Mouse (Mus musculus): ENCODE results near the gene Chst11.

Chst11 gene

DNA sequence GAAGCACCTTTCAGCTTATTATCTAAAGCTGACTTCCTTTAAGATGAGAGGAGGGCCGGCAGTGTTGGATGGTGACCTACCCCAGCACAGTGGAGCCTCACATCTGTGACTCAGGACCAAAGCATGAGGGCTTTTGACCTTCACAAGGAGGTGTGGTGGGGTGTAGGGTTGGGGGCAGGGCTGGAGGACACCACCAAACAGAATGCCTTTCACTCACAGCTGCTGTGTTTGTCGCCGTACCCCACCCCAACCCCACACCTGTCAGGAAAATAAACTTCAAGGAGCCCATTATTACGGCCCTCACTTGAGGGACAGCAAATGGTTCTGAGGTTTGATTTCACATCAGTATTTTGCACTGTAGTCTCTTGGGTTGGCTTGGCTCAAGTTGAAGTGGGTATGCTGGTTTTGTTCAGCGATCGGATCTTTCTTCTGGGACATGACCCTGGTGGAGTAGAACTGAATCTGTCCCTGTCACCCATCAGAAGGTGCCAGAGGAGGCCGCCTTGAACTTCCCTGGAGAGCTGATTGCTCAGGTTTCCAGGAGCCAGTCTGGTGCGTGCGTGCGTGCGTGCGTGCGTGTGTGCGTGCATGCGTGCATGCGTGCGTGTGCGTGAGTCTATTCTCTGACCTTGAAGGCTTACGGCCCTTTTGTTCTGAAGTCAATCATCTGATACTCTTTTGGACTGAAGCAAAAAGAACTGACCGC, 51.2 kb downstream of the Chst11 start:
- DNase-seq (ENCODE audit: low spot score), result no peak

DNA sequence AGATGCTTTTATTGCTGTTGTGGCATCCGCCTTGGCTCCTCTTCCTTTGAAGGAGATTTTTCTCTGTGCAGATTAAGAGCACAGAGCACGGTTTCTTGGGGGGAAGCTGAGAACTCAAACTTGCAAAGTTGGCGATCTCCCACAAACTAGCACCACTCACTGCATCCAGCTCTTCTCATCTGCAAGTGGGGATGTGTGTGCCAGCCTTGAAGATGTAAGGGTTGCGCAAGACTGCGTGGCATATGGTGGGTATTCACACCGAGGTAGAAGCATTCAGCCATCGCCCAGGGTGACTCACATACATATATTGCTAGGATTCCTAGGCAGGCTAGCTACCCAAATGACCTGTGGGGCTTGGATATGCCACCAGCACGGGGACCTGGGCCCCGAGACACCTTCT, 52.9 kb downstream of the Chst11 start:
- DNase-seq (ENCODE audit: low spot score), result no peak

DNA sequence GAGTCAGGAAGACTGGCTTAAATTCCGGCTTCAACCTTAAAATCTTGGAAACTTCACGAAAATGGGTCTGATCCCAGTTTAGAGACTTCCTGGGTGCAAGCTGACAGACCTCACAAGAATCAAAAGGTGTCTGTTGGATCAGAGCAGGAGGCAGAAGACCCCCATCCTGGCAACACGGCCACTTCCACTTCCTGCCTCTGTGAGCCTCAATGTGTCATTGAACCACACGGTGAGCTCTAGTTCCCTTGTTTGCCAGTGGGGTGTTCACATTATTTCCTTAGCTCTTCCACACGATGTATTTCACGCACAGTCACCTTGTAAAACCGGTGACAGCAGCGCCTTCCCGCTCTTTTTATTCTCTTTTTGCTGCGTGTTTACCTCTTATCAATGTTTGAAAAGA, 54.1 kb downstream of the Chst11 start:
- DNase-seq (ENCODE audit: low spot score), result no peak

DNA sequence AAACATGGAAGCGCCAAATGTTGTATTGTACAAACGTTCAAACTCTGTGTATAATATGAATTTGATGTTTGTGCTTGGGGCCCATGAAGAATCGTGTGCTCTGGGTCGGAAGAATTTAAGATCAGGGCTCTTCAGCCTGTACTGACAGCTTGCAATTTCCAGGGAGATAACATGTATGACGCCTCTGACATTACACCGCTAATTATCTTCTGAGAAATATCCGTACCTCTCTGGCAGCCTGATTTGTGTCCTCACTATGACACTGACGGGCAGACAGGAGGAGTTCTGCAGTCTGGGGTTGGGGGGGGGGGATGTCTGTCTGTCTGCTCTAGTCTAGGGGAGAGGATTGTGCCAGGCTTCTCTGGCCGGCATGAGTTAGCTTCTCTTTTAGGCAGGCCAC, 56.6 kb downstream of the Chst11 start:
- DNase-seq (ENCODE audit: low spot score), result no peak

- DNase-seq (ENCODE audit: low spot score), result no peak
Observed at GRCm38 (mm10) chr10:83042613-83043477, 57.5 kb downstream of the Chst11 start.

DNA sequence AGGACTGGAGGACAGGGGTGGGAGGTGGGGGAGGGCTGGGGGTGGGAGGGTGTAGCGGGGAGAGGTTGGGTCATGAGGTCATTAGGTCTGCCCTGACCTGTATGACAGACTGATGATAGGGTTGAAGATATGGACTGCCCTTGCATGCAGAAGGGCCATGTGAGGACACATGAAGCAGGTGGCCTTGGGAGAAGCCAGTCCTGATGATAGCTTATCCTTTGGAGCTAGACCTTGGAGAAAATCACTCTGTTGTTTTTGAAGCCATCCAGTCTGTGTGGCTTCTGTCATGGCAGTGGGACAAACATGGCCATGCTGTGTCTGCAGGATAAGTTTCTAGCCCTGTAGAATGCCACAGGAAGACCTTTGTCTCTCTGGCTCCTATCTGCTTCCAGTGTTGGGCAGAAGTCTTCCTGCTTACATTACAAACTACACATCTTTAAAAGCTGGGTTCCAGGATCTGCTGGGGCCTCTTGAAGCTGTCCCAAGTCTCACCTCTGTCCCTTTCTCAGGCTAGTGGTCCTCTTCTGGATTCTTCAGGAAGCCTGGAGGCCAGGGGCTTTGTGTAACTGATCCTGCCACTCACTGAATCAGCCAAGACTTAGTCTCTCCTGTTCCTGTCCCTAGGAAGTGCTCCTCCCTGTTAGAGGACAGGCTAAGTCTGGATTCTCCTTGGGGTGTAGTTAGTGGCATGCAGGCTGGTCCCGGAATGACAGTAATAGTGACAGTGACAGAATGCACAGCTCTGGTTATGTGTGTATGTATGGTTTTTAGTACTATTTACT, 58.4 kb downstream of the Chst11 start:
- DNase-seq (ENCODE audit: low spot score), result no peak

DNA sequence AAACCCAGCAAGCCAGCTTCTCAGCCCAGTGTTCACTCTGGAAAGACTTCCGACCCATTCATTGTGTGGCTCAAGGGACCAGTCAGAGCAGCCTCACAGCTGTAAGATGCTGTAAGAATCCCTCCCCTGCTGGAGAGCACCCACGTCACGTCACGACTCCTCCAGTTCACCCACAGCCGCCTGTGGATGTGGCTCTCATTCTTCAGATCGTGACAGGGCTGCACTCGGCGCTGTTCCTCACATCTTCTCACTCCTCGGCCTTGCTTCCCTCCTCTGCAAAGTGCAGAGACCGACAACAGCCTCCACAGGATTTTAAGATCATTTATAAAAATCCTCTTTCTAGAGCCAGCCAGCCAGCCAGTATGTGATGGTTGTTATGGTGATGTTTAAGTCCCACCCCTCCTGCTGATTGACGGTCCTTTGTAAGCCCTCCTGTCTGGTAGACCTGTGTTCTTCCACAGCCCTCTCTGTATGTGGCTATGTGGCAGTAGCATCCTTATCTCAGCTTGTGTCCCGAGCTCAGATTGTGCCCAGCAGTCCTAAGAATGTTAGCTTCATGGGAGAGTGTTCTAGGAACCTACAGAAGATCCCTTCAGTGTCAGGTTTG, 64.0 kb downstream of the Chst11 start:
- peak; percentile 37 for DNase-seq (ENCODE audit: low spot score)

DNA sequence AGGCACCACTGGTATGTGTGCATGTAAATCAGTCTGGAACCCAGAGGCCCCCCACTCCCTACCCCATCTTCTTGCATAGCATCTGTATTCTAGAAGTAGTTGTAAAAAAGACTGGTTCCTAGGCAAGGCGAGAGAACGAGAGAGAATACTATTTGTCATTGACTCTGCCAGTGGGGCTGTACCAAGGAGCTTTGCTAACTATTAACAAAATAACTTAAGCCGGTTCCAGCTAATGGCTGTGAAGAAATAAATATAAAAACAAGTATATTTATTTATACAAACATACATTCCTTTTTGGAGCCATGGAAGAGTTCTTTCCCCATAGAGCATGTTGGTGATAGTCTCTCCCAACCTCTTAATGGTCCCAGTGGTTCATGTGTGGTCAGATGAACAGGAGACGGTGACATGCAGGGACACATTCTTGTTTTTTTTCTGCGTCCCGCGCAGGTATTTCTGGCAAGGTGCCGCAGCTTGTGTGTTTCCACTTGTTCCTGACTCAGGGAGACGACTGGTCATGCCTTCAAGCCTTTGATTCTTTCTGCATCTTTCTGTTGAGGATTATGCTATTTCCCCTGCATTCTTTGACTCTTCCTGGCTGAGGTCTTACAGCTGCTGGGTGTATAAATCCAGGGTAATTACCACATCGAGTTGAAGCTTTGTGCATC, 68.7 kb downstream of the Chst11 start:
- no peak for DNase-seq (ENCODE audit: low spot score)

GRCm38 (mm10) chr10:83056291-83056690, 71.0 kb downstream of the Chst11 start:
- DNase-seq (ENCODE audit: low spot score), result no peak

- DNase-seq (ENCODE audit: low spot score), result no peak
Observed at GRCm38 (mm10) chr10:83056866-83057265, 71.6 kb downstream of the Chst11 start.

GRCm38 (mm10) chr10:83060066-83060782, 74.9 kb downstream of the Chst11 start:
- no peak for DNase-seq (ENCODE audit: low spot score)

DNA sequence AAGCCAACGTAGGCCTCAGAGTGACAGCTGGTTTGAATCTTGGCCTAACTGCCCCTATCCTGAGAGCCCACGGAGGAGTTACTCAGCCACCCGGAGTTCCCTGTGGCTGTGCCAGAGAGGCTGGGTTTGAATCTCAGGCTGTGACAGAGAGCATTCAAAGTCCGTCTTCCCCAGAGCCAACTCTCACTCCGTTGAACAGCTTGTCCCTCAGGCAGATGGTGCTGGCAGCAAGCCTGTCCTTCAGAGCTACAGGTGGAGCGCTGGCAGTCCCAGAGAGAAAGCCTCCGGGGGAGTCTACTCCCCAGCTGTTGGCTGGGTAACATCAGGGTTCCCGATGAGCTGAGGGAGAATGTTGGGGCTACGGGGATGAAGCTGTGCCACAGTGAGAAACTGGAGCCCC, 77.0 kb downstream of the Chst11 start:
- no peak for DNase-seq (ENCODE audit: low spot score)

DNA sequence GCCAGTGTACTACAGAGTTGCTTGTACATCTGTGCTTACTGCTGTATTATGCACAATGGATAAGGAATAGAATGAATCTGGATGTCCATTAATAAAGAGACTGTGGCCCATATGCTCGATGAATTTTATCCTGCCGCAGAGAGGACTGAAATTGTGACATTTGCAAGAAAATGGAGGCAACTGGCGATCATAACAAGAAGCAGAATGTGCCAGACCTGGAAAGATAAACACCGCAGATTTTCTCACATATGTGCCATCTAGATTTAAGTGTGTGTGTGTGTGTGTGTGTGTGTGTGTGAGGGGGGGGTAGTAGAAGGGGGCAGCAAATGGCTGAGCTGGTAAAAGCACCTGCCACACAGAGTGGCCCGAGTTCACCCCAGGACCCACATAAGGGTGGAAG, 79.5 kb downstream of the Chst11 start:
- DNase-seq (ENCODE audit: low spot score), result no peak

- DNase-seq (ENCODE audit: low spot score), result no peak
Observed at GRCm38 (mm10) chr10:83066159-83066558, 80.9 kb downstream of the Chst11 start.

DNA sequence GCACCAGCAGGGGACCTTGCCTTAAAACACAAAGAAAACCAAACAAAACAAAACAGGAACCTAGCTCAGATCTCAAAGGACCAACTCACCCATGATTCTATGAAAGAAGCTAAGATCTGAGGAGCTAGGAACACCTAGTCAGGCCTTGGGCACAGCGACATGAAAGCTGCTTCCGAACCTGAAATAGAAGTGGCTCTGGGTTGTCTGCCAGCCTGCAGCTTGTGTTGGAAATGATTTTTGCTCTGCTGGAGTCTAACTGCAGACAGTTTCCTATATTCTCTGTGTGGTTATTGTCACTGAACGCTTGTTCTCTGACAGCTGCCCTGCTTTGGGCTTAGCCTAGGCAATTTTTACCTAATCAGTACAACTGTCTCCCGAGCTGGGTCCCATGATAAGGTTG, 82.0 kb downstream of the Chst11 start:
- no peak for DNase-seq (ENCODE audit: low spot score)

DNA sequence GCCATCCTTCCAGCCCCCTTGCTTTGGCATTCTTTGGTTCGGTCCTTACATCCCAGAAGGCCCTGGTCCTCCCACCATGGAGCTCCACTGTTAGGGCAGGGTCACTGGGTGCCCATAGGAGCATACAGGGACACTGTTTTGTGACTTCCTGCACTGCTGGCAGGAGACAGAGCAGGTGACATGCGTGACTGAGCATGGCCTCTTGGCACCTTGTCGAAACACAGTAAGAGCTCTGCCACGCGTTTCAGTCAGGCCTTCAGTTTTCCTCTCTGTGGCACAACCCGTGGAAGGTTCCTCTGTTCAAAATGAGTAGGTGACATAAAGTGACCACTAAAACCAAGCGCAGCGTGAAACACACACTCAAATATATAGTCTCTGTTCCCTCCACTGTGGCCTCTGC, 83.2 kb downstream of the Chst11 start:
- DNase-seq (ENCODE audit: low spot score), result no peak

- DNase-seq (ENCODE audit: low spot score), result no peak
Observed at GRCm38 (mm10) chr10:83069791-83070190, 84.5 kb downstream of the Chst11 start.

GRCm38 (mm10) chr10:83071785-83072580, 86.7 kb downstream of the Chst11 start:
- no peak for DNase-seq (ENCODE audit: low spot score)

GRCm38 (mm10) chr10:83073119-83073518, 87.8 kb downstream of the Chst11 start:
- DNase-seq (ENCODE audit: low spot score), result peak; percentile 37

- no peak for DNase-seq (ENCODE audit: low spot score)
Observed at GRCm38 (mm10) chr10:83076816-83077215, 91.5 kb downstream of the Chst11 start.
